Mouse (Mus musculus): ENCODE measurements at regions not wholly inside any gene's neighbourhood (a gene's known extent, or its start where the extent isn't known, plus 50 kb on each side); places are given as distances from the start of the nearest gene placed in this dataset.

- DNase-seq: no peak
Measured at GRCm38 (mm10) chr15:57535514-57535913, 58.1 kb upstream of the Slc22a22 start.

Measured in layer of hippocampus, adult 9-11 months (tissue).